Mouse (Mus musculus): ENCODE measurements around the gene Ptprg. TPM values are rescaled to one million over a fixed set of nuclear protein-coding genes. Genes with fewer than 3 reads are reported as not detected.
"Not testable (repeated sequence)": the region's sequence is repeated elsewhere in the genome, so short reads cannot be mapped to it uniquely, and the experiment has no call there.

The Ptprg gene
- polyA plus RNA-seq, 1 experiment, result 48.6 TPM

- TF ChIP-seq CTCF (IDR thresholded peaks at IDR 0.05; ENCODE audit: borderline replicate concordance, extremely low read depth, insufficient read depth, insufficient read length) (no peak), POLR2A (IDR thresholded peaks at IDR 0.05; ENCODE audit: borderline replicate concordance, extremely low read depth, insufficient read depth, insufficient read length, poor library complexity, severe bottlenecking) (no peak)
- DNase-seq (ENCODE audit: low read depth), result no peak
These were observed 254.1 kb downstream of the Ptprg start for GRCm38 (mm10) chr14:11807465-11807864.

- DNase-seq (ENCODE audit: low read depth), result no peak
- TF ChIP-seq CTCF (IDR thresholded peaks at IDR 0.05; ENCODE audit: borderline replicate concordance, extremely low read depth, insufficient read depth, insufficient read length) (no peak), POLR2A (IDR thresholded peaks at IDR 0.05; ENCODE audit: borderline replicate concordance, extremely low read depth, insufficient read depth, insufficient read length, poor library complexity, severe bottlenecking) (no peak)
These were observed 257.9 kb downstream of the Ptprg start for GRCm38 (mm10) chr14:11811142-11811761.

DNA sequence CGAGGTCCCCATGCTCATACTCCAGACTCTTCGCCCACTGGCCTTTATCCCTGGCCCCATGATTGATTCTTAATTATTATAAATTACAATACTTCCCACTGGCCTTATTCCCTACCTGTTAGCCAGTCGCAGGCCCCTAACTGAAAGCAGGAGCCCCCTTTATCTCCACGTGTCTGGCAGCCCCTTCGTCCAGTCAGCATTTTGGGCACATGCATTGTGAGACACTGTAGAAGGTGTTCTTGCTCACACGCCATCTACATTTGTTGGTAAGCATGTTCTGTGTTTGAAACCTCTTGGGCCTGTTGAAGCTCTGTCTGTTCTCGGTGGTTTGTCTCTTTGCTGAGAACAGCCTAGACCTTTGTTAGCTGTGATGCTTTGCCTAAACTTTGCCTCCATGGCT, 259.0 kb downstream of the Ptprg start:
- DNase-seq (ENCODE audit: low read depth), result no peak
- TF ChIP-seq POLR2A (IDR thresholded peaks at IDR 0.05; ENCODE audit: borderline replicate concordance, extremely low read depth, insufficient read depth, insufficient read length, poor library complexity, severe bottlenecking), result no peak
- no peak for TF ChIP-seq CTCF (IDR thresholded peaks at IDR 0.05; ENCODE audit: borderline replicate concordance, extremely low read depth, insufficient read depth, insufficient read length)

DNA sequence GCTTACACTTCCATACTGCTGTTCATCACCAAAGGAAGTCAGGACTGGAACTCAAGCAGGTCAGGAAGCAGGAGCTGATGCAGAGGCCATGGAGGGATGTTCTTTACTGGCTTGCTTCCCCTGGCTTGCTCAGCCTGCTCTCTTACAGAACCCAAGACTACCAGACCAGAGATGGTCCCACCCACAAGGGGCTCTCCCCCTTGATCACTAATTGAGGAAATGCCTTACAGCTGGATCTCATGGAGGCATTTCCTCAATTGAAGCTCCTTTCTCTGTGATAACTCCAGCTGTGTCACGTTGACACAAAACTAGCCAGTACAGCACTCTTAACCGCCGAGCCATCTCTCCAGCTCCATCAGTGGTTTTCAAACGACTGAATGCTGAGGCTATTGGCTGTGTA, 261.5 kb downstream of the Ptprg start:
- DNase-seq (ENCODE audit: low read depth), result not testable (repeated sequence)

DNA sequence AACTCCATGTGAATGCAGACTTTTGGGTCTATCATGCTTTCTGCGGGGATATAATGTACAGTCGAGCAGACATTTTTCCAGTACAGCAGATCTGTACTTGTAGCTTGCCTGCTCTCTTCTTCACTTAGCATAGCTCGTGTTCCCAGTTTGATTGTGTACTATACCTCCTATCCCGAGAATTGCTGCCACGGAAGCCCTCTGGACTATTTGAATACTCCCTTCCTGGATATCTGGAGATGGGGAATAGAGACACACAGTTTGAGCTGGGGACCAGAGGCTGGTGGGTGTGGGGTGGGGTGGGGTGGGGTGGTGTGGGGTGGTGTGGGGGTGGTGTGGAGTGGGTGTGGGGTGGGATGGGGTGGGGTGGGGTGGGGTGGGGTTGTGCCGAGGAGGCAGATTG, 263.9 kb downstream of the Ptprg start:
- TF ChIP-seq CTCF (IDR thresholded peaks at IDR 0.05; ENCODE audit: borderline replicate concordance, extremely low read depth, insufficient read depth, insufficient read length), result no peak
- no peak for TF ChIP-seq POLR2A (IDR thresholded peaks at IDR 0.05; ENCODE audit: borderline replicate concordance, extremely low read depth, insufficient read depth, insufficient read length, poor library complexity, severe bottlenecking)
- no peak for DNase-seq (ENCODE audit: low read depth)

- no peak for DNase-seq (ENCODE audit: low read depth)
- TF ChIP-seq POLR2A (IDR thresholded peaks at IDR 0.05; ENCODE audit: borderline replicate concordance, extremely low read depth, insufficient read depth, insufficient read length, poor library complexity, severe bottlenecking), result no peak
- TF ChIP-seq CTCF (IDR thresholded peaks at IDR 0.05; ENCODE audit: borderline replicate concordance, extremely low read depth, insufficient read depth, insufficient read length), result no peak
These were observed 264.7 kb downstream of the Ptprg start for GRCm38 (mm10) chr14:11818054-11818453.

GRCm38 (mm10) chr14:11818721-11819120, 265.4 kb downstream of the Ptprg start:
- DNase-seq (ENCODE audit: low read depth), result no peak
- TF ChIP-seq CTCF (IDR thresholded peaks at IDR 0.05; ENCODE audit: borderline replicate concordance, extremely low read depth, insufficient read depth, insufficient read length) (no peak), POLR2A (IDR thresholded peaks at IDR 0.05; ENCODE audit: borderline replicate concordance, extremely low read depth, insufficient read depth, insufficient read length, poor library complexity, severe bottlenecking) (no peak)

- peak; percentile 16; the same call in 1 of the 2 replicates for TF ChIP-seq CTCF (IDR thresholded peaks at IDR 0.05; ENCODE audit: borderline replicate concordance, extremely low read depth, insufficient read depth, insufficient read length)
- no peak for TF ChIP-seq POLR2A (IDR thresholded peaks at IDR 0.05; ENCODE audit: borderline replicate concordance, extremely low read depth, insufficient read depth, insufficient read length, poor library complexity, severe bottlenecking)
- DNase-seq (ENCODE audit: low read depth), result peak; percentile 53
These were observed 266.0 kb downstream of the Ptprg start for GRCm38 (mm10) chr14:11819326-11819725.

GRCm38 (mm10) chr14:11822830-11823700, 269.7 kb downstream of the Ptprg start:
- TF ChIP-seq POLR2A (IDR thresholded peaks at IDR 0.05; ENCODE audit: borderline replicate concordance, extremely low read depth, insufficient read depth, insufficient read length, poor library complexity, severe bottlenecking) (no peak), CTCF (IDR thresholded peaks at IDR 0.05; ENCODE audit: borderline replicate concordance, extremely low read depth, insufficient read depth, insufficient read length) (no peak)
- peak; percentile 51 for DNase-seq (ENCODE audit: low read depth)

GRCm38 (mm10) chr14:11823701-11824095, 270.4 kb downstream of the Ptprg start:
- peak; percentile 61 for DNase-seq (ENCODE audit: low read depth)
- TF ChIP-seq POLR2A (IDR thresholded peaks at IDR 0.05; ENCODE audit: borderline replicate concordance, extremely low read depth, insufficient read depth, insufficient read length, poor library complexity, severe bottlenecking) (no peak), CTCF (IDR thresholded peaks at IDR 0.05; ENCODE audit: borderline replicate concordance, extremely low read depth, insufficient read depth, insufficient read length) (no peak)

DNA sequence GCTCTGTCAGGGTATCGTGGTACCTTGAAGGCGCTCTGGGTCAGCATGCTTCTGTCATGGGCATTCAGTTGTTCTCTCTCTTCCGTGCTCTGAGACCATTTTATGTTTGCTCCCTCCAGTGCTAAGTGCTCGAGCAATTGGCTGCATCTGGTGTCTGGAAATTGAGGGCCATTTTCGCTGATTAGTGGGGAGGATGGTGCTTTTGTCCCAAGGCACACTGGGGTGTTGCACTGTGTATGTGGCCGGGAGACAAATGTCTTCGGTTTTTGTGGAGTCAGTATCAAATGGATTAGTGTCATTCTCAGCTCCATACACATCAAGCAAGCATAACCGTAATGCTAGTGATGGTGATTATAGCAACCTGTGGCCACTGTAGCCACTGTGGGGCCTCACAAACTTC, 271.6 kb downstream of the Ptprg start:
- TF ChIP-seq POLR2A (IDR thresholded peaks at IDR 0.05; ENCODE audit: borderline replicate concordance, extremely low read depth, insufficient read depth, insufficient read length, poor library complexity, severe bottlenecking) (no peak), CTCF (IDR thresholded peaks at IDR 0.05; ENCODE audit: borderline replicate concordance, extremely low read depth, insufficient read depth, insufficient read length) (no peak)
- DNase-seq (ENCODE audit: low read depth), result peak; percentile 53

DNA sequence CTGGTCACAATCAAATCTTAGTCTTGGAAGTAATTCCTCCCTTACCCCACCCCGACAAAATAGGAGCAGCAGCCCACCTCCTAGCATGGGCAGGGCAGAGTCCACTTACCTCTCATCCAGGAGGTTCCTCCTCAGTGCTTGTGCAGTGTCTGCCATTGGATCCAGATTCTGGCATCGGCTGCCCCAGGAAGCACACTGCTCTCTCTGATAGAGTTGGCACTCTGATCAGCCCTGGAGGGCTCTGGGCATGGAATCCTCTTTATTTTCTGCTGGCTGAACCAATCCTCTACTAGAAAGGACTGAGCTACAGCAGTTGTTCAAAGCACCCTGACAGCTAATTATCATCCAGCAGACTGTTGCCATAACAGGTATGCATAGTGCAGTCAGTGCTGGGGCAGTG, 272.2 kb downstream of the Ptprg start:
- peak; percentile 35 for DNase-seq (ENCODE audit: low read depth)
- no peak for TF ChIP-seq POLR2A (IDR thresholded peaks at IDR 0.05; ENCODE audit: borderline replicate concordance, extremely low read depth, insufficient read depth, insufficient read length, poor library complexity, severe bottlenecking)
- TF ChIP-seq CTCF (IDR thresholded peaks at IDR 0.05; ENCODE audit: borderline replicate concordance, extremely low read depth, insufficient read depth, insufficient read length), result no peak
